Mouse (Mus musculus) stomach, postnatal 0 days (tissue): ENCODE results near the gene Ehbp1.

Experiments
- CTCF ChIP-seq: IDR thresholded peaks from 2 replicates; pipeline ENCODE4 v1.5.1; 2016; ENCODE audit warnings: antibody characterized with exemption, low read depth, mild to moderate bottlenecking, moderate library complexity
- EP300 ChIP-seq: optimal IDR thresholded peaks from 2 replicates; pipeline ENCODE3; 2016; ENCODE audit warnings: antibody characterized with exemption

GRCm38 (mm10) chr11:22007088-22007780 is 334.9 kb downstream of the Ehbp1 start:
- TF ChIP-seq CTCF (no peak), EP300 (no peak)
